Mouse (Mus musculus) kidney, postnatal 0 days (tissue): Measurements from ENCODE around the gene Pgbd5. TPM values are rescaled to one million over a fixed set of nuclear protein-coding genes. Genes with fewer than 3 reads are reported as not detected.
A peak's percentile ranks its signal among the peaks of the same experiment; 100 is the strongest.

ENCODE experiments used
- ATAC-seq: fragments of 200-750 bp; cut with Nextera tagmentation; replicated peaks from 2 replicates; pipeline ENCODE4 v1.8.0; 2017; ENCODE audit warnings: low read depth, moderate number of reproducible peaks, moderate TSS enrichment, moderate library complexity; ENCODE audit not compliant: low FRiP score
- DNase-seq: peaks from one replicate; pipeline ENCODE4 v3.0.0-alpha.2; 2016; ENCODE audit warnings: low spot score
- H3K27ac ChIP-seq: fragments of 300-500 bp; sonication (generic); 2 replicates; pipeline ENCODE4 v1.5.1; 2014; ENCODE audit warnings: mild to moderate bottlenecking
- H3K27me3 ChIP-seq: fragments of 300-500 bp; sonication (generic); 2 replicates; pipeline ENCODE4 v1.6.1; 2014; ENCODE audit warnings: low read length, mixed read lengths; ENCODE audit not compliant: insufficient read depth
- H3K36me3 ChIP-seq: fragments of 300-500 bp; sonication (generic); 2 replicates; pipeline ENCODE4 v1.6.1; 2014; ENCODE audit warnings: low read length, mixed read lengths; ENCODE audit not compliant: insufficient read depth
- H3K4me1 ChIP-seq: fragments of 300-500 bp; sonication (generic); replicated peaks from 2 replicates; pipeline ENCODE4 v1.6.1; 2014; ENCODE audit warnings: antibody characterized with exemption, low read length, mixed read lengths; ENCODE audit not compliant: insufficient read depth
- H3K4me2 ChIP-seq: fragments of 300-500 bp; sonication (generic); 2 replicates; pipeline ENCODE4 v1.6.1; 2014; ENCODE audit warnings: mild to moderate bottlenecking, low read length, moderate library complexity, mixed read lengths
- H3K4me3 ChIP-seq: fragments of 300-500 bp; sonication (generic); replicated peaks from 2 replicates; pipeline ENCODE4 v1.5.1; 2014; ENCODE audit warnings: low read depth, low read length
- H3K9ac ChIP-seq: fragments of 300-500 bp; sonication (generic); 2 replicates; pipeline ENCODE4 v1.6.1; 2014; ENCODE audit warnings: low read depth, low read length
- H3K9me3 ChIP-seq: fragments of 300-500 bp; sonication (generic); replicated peaks from 2 replicates; pipeline ENCODE4 v1.6.1; 2016; ENCODE audit warnings: low read length, inconsistent platforms, mixed read lengths
- CTCF ChIP-seq: IDR thresholded peaks from 2 replicates; pipeline ENCODE4 v1.5.1; 2016; ENCODE audit warnings: antibody characterized with exemption, low read depth, mild to moderate bottlenecking, moderate library complexity
- WGBS: fragments of 180-500 bp; shearing (Covaris S2); extraction: QIAGEN DNeasy Blood & Tissue Kit; methylation state at CpG from one replicate; pipeline ENCODE4 v1.1.7; 2014; 5-methylcytosine and 5-hydroxymethylcytosine counted together
- polyA plus RNA-seq: library from polyadenylated mRNA; unstranded; fragments of >200 nt; fragmentation: Nextera tagmentation; extraction: Ambion mirVana; gene quantifications from 2 replicates; pipeline ENCODE4 v1.2.1, GENCODE M21; 2015

Pgbd5 gene
- polyA plus RNA-seq, 1 experiment from 2014 or later: 0.32 TPM

GRCm38 (mm10) chr8:124455359-124455758 lies 15.9 kb upstream of the Pgbd5 start:
- no peak for DNase-seq
- Histone ChIP-seq H3K36me3 (no peaks in the 10 kb centered on the region), H3K27ac (no peak overlapping the region), H3K9me3 (no peaks in the 10 kb centered on the region), H3K27me3 (no peaks in the 10 kb centered on the region), H3K4me1 (no peaks in the 10 kb centered on the region), H3K9ac (no peak overlapping the region), H3K4me3 (no peak overlapping the region), H3K4me2 (no peak overlapping the region)
- ATAC-seq: no peak
- WGBS: 62% methylated on average over 3 of the region's 3 CpGs
- TF ChIP-seq CTCF: no peak

- no peak for ATAC-seq
- WGBS: 73% methylated on average over 8 of the region's 8 CpGs
- no peaks in the 10 kb centered on the region for H3K36me3 ChIP-seq
- no peak for DNase-seq
- H3K4me2 ChIP-seq: no peak overlapping the region
- H3K4me3 ChIP-seq: no peak overlapping the region
- no peaks in the 10 kb centered on the region for H3K27me3 ChIP-seq
- TF ChIP-seq CTCF: peak; percentile 9; the same call in 1 of the 2 replicates
- H3K9ac ChIP-seq: no peak overlapping the region
- no peak overlapping the region for H3K27ac ChIP-seq
- no peaks in the 10 kb centered on the region for H3K4me1 ChIP-seq
- H3K9me3 ChIP-seq: no peaks in the 10 kb centered on the region
Measured at GRCm38 (mm10) chr8:124450192-124450895, 10.9 kb upstream of the Pgbd5 start.

GRCm38 (mm10) chr8:124448962-124449670 lies 9.7 kb upstream of the Pgbd5 start:
- 39% methylated on average over 10 of the region's 10 CpGs for WGBS
- peak; percentile 59 for DNase-seq

GRCm38 (mm10) chr8:124436741-124437140 lies 2.7 kb downstream of the Pgbd5 start:
- no peaks in the 10 kb centered on the region for H3K9me3 ChIP-seq
- ATAC-seq: no peak
- no peak overlapping the region for H3K4me3 ChIP-seq
- H3K27me3 ChIP-seq: peaks cover 3% of the 10 kb centered on the region; the same call in 1 of the 2 replicates
- no peak overlapping the region for H3K4me2 ChIP-seq
- H3K4me1 ChIP-seq: peaks cover 5% of the 10 kb centered on the region; the same call in 1 of the 2 replicates
- H3K27ac ChIP-seq: no peak overlapping the region
- 6% methylated on average over 4 of the region's 4 CpGs for WGBS
- no peak for TF ChIP-seq CTCF
- no peak for DNase-seq
- H3K36me3 ChIP-seq: no peaks in the 10 kb centered on the region
- H3K9ac ChIP-seq: no peak overlapping the region

More at GRCm38 (mm10) chr8:124448962-124449670, 9.7 kb upstream of the Pgbd5 start:
- no peak for TF ChIP-seq CTCF
- no peak overlapping the region for H3K9ac ChIP-seq
- no peak overlapping the region for H3K4me3 ChIP-seq
- no peak overlapping the region for H3K27ac ChIP-seq
- H3K4me2 ChIP-seq: no peak overlapping the region
- H3K4me1 ChIP-seq: no peaks in the 10 kb centered on the region
- no peaks in the 10 kb centered on the region for H3K27me3 ChIP-seq
- no peaks in the 10 kb centered on the region for H3K9me3 ChIP-seq
- H3K36me3 ChIP-seq: no peaks in the 10 kb centered on the region
- 0 out of 2 replicates have a peak, but pooled peaks have one; percentile 43 for ATAC-seq

- ATAC-seq (no peak), DNase-seq (no peak)
- Histone ChIP-seq H3K9me3 (no peaks in the 10 kb centered on the region), H3K36me3 (no peaks in the 10 kb centered on the region), H3K27me3 (peaks cover 3% of the 10 kb centered on the region; the same call in 1 of the 2 replicates), H3K9ac (no peak overlapping the region), H3K4me1 (peaks cover 5% of the 10 kb centered on the region; the same call in 1 of the 2 replicates), H3K27ac (no peak overlapping the region), H3K4me2 (no peak overlapping the region), H3K4me3 (no peak overlapping the region)
- 59% methylated on average over 10 of the region's 10 CpGs for WGBS
- TF ChIP-seq CTCF: no peak
Measured at GRCm38 (mm10) chr8:124435707-124436243, 3.7 kb downstream of the Pgbd5 start.

- Histone ChIP-seq H3K36me3 (no peaks in the 10 kb centered on the region), H3K4me2 (no peak overlapping the region), H3K9me3 (no peaks in the 10 kb centered on the region), H3K27me3 (peaks cover 3% of the 10 kb centered on the region; the same call in 1 of the 2 replicates), H3K4me1 (peaks cover 5% of the 10 kb centered on the region; the same call in 1 of the 2 replicates), H3K9ac (no peak overlapping the region), H3K4me3 (no peak overlapping the region), H3K27ac (no peak overlapping the region)
- TF ChIP-seq CTCF: no peak
- no peak for DNase-seq
- WGBS: 53% methylated on average over 4 of the region's 4 CpGs
- ATAC-seq: no peak
Measured at GRCm38 (mm10) chr8:124435170-124435569, 4.3 kb downstream of the Pgbd5 start.
